Mouse (Mus musculus): ENCODE measurements around the gene Ust. TPM values are rescaled to one million over a fixed set of nuclear protein-coding genes. Genes with fewer than 3 reads are reported as not detected.

The Ust gene
- polyA plus RNA-seq, 1 experiment from 2014 or later = 0.54 TPM

DNA sequence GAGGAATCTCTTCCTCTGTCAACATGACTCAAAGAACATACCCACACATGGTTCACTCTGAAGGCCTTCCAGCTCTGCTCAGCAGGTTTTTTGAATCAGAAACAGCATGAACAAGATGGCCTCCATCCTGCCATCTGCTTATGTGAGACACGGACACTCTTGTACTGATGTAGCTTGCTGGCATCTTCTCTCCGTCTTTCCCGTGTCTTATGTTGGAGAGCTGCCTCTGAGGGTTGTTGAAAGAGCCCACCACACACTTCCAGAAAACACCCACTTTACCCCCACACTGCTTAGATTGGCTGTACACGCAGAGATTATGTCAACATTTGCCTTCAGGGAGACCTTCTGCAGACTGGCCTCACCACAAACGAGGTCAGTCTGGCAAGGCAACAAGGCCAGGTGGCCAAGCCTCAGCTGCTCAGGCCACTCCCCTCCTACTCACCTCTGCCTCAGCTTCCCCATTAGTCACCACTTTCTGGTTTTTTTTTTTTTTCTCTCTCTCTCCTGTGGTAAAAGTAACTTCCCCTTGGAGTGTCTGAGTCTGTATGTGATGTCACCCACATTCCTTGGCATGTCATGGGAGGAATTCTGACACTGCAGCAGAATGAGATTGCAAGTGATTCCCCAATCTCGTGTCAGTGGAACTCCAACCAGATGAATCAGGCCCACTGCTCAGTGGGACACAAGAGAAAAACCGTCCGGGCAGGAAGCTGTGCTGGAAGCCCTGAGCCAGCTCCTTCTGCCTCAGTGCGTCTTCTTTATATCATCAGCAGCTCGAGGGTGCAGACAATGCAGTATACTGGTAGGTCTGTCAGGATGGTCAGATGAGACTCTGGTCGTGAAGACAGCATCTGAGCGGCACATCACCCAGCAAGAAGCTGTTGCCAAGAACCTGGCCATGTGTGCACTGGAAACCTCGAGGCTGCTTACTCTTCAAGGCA is 19.4 kb downstream of the Ust start:
- Histone ChIP-seq H3K4me3 (replicated peaks) (no peak overlapping the region), H3K4me1 (replicated peaks) (no peaks in the 10 kb centered on the region), H3K9ac (no peak overlapping the region), H3K27me3 (no peaks in the 10 kb centered on the region), H3K9me3 (replicated peaks) (no peaks in the 10 kb centered on the region), H3K4me2 (no peak overlapping the region), H3K36me3 (replicated peaks) (no peaks in the 10 kb centered on the region), H3K27ac (replicated peaks) (no peak overlapping the region)
- WGBS (ENCODE audit: insufficient replicate concordance) = 52% methylated on average over 13 of the region's 13 CpGs
- no peak for ATAC-seq (ENCODE audit: insufficient read depth)

DNA sequence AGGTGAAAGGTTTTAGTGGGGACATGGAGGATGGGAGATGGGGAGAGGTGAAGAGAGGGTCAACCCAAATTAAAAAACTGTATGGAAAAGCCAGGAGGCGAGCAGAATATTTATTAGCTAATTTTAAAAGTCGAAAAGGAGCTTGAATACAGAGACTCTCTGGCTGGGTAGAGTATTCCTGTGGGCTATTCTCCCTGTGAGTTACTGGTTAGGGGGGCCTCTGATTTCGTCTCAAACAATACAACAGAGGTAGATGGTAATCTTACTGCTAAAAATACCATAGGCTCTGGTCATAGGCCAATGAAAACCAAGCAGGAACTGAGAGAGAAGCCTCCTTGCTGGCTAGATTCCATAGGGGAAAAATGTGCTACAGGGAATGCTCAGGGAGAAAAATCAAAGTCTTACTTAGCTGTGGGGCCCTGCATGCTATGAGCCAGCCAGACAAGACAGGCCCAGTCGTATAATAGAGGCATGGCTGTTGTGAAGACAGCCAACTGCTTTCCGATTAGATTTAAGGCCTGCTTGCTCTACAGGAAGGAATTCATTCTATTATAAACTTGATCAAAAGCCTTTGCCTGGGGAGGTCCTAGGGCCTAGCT is 23.0 kb downstream of the Ust start:
- H3K4me1 ChIP-seq (replicated peaks) = no peaks in the 10 kb centered on the region
- no peaks in the 10 kb centered on the region for H3K36me3 ChIP-seq (replicated peaks)
- no peak overlapping the region for H3K27ac ChIP-seq (replicated peaks)
- H3K9me3 ChIP-seq (replicated peaks) = no peaks in the 10 kb centered on the region
- no peak overlapping the region for H3K9ac ChIP-seq
- no peak for ATAC-seq (ENCODE audit: insufficient read depth)
- H3K4me3 ChIP-seq (replicated peaks) = no peak overlapping the region
- WGBS (ENCODE audit: insufficient replicate concordance) = 48% methylated on average over 5 of the region's 5 CpGs
- H3K27me3 ChIP-seq = no peaks in the 10 kb centered on the region
- H3K4me2 ChIP-seq = no peak overlapping the region

DNA sequence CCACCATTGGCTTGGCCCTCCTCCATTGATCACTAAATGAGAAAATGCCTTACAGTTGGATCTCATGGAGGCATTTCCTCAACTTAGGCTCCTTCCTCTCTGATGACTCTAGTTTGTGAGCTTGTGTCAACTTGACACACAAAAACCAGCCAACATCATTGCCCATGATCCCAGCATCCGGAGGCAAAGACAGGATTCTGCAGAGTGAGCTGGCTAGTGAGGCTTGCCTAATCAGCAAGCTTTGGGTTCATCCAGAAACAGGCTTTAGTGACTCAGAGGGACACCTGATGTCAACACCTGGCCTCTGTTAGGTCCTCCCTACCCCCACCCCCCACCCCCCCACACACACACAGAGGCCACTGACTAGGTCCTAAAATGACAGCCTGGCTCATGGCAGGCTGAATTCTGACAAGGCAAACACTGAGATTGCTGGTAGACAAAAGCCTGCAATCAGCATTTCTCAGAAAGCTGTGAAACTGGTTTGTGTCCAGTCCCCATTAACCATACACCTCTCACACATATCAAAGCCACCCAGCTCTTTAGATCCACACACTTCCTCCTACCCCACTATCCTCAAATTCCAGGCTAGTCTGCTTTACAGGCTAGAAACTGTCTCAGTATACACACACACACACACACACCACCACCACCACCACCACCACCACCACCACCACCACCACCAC is 26.6 kb downstream of the Ust start:
- Histone ChIP-seq H3K27me3 (no peaks in the 10 kb centered on the region), H3K9ac (no peak overlapping the region), H3K4me1 (replicated peaks) (no peaks in the 10 kb centered on the region), H3K4me3 (replicated peaks) (no peak overlapping the region), H3K9me3 (replicated peaks) (no peaks in the 10 kb centered on the region), H3K36me3 (replicated peaks) (no peaks in the 10 kb centered on the region), H3K4me2 (no peak overlapping the region), H3K27ac (replicated peaks) (no peak overlapping the region)
- no peak for ATAC-seq (ENCODE audit: insufficient read depth)
- 76% methylated on average over 1 of the region's 1 CpGs for WGBS (ENCODE audit: insufficient replicate concordance)

DNA sequence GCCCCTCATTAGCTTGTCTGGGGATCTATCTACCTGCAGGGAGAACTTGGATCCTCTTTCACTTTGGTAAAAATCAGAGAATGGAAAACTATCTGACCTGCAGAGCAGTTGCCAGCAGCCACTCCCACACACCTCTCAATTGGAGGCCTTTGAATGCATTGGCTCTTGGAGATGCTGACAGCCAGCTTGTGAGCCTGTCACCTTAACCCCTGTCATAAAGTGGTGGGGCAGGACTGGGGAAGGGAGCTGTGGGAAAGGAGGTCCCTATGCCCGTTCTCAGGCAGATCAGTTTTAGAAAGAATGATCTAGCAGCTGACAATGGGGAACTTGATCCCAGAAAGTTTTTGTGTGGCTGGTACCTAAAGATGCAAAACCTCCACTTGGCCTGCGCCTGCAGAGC is 31.2 kb downstream of the Ust start:
- no peak overlapping the region for H3K4me3 ChIP-seq (replicated peaks)
- no peak overlapping the region for H3K27ac ChIP-seq (replicated peaks)
- ATAC-seq (ENCODE audit: insufficient read depth) = no peak
- no peaks in the 10 kb centered on the region for H3K27me3 ChIP-seq
- H3K9ac ChIP-seq = no peak overlapping the region
- H3K4me2 ChIP-seq = no peak overlapping the region
- H3K9me3 ChIP-seq (replicated peaks) = no peaks in the 10 kb centered on the region
- H3K36me3 ChIP-seq (replicated peaks) = no peaks in the 10 kb centered on the region
- H3K4me1 ChIP-seq (replicated peaks) = no peaks in the 10 kb centered on the region
- 56% methylated on average over 2 of the region's 2 CpGs for WGBS (ENCODE audit: insufficient replicate concordance)

DNA sequence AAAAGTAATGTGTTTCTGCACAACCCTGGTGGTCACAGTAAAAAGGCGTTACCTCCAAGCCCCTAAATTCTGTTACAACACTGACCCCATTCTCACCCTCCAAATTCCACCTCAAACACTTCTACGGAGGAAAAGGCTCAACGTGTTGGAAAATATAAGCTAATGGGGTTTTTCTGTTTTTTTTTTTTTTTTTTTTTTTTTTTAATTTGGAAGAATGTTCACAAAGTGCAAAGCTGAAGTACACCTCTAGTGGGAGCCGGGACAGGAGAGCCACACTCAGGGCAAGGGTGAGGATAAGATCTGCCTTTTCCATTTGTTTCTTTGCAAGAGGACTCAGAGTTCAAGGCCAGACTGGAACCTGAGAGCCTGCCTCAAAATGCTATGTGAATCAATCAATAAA is 34.1 kb downstream of the Ust start:
- Histone ChIP-seq H3K4me1 (replicated peaks) (no peaks in the 10 kb centered on the region), H3K9me3 (replicated peaks) (no peaks in the 10 kb centered on the region), H3K4me2 (no peak overlapping the region), H3K27me3 (no peaks in the 10 kb centered on the region), H3K36me3 (replicated peaks) (no peaks in the 10 kb centered on the region), H3K4me3 (replicated peaks) (no peak overlapping the region), H3K9ac (no peak overlapping the region), H3K27ac (replicated peaks) (no peak overlapping the region)
- WGBS (ENCODE audit: insufficient replicate concordance) = 67% methylated on average over 4 of the region's 4 CpGs
- no peak for ATAC-seq (ENCODE audit: insufficient read depth)

DNA sequence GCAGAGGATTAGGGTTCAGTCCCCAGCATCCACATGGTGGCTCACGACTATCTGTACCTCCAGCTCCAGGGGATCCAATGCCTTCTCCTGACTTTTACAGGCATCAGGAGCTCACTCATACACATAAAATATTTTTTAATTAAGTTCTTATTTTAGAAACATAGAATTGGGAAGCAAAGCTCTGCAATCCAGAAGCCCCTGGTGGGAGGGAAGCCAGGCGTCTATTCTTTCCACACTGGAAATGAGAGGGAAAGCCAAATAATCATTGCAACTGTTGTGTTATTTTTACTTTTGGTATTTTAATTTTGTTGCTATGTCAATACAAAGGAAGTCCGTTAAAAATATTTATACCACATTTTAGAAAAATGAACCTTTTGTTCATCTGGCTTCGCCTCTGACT is 35.8 kb downstream of the Ust start:
- Histone ChIP-seq H3K9ac (no peak overlapping the region), H3K4me2 (no peak overlapping the region), H3K4me3 (replicated peaks) (no peak overlapping the region), H3K9me3 (replicated peaks) (no peaks in the 10 kb centered on the region), H3K4me1 (replicated peaks) (no peaks in the 10 kb centered on the region), H3K27me3 (no peaks in the 10 kb centered on the region), H3K36me3 (replicated peaks) (no peaks in the 10 kb centered on the region), H3K27ac (replicated peaks) (no peak overlapping the region)
- 75% methylated on average over 4 of the region's 4 CpGs for WGBS (ENCODE audit: insufficient replicate concordance)
- no peak for ATAC-seq (ENCODE audit: insufficient read depth)

DNA sequence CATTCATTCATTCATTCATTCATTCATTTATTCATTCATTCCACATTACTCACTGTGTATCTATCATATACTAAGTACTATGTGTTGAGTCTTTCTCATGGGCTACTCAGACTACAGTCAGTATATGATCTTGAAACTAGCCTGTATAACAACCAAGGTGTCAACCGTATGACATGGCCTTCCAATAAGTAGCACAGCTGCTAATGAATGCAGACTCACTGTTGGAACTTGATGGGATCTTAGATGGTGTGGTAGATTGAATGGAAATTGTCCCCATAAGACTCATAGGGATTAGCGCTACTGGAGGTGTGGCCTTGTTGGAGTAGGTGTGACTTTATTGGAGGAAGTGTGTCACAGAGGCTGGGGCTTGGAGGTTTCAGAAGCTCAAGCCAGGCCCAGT is 38.8 kb downstream of the Ust start:
- no peak overlapping the region for H3K27ac ChIP-seq (replicated peaks)
- H3K4me2 ChIP-seq = no peak overlapping the region
- H3K36me3 ChIP-seq (replicated peaks) = no peaks in the 10 kb centered on the region
- H3K4me1 ChIP-seq (replicated peaks) = no peaks in the 10 kb centered on the region
- no peak overlapping the region for H3K4me3 ChIP-seq (replicated peaks)
- H3K9me3 ChIP-seq (replicated peaks) = no peaks in the 10 kb centered on the region
- 71% methylated on average over 2 of the region's 2 CpGs for WGBS (ENCODE audit: insufficient replicate concordance)
- no peak for ATAC-seq (ENCODE audit: insufficient read depth)
- H3K27me3 ChIP-seq = no peaks in the 10 kb centered on the region
- no peak overlapping the region for H3K9ac ChIP-seq

DNA sequence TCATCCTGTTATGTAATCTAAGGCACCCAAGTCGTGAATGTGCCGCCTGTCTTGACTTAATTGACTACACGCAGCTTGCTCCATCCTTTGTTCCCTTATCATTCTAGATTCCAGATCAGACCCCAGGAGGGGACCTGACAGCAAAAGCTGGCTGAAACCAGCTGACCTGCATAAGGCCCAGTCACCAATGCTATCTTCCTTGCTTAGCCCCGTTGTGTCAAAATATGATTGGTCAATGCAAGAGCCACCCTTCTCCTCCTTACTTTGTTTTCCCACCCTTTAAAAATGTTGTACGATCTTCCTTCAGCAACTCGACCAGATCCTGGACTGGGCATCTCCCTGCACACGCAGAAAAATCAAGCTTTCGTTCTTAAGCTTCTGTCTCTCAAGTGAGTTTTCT is 40.7 kb downstream of the Ust start:
- Histone ChIP-seq H3K4me1 (replicated peaks) (no peaks in the 10 kb centered on the region), H3K36me3 (replicated peaks) (no peaks in the 10 kb centered on the region), H3K27me3 (no peaks in the 10 kb centered on the region), H3K9ac (no peak overlapping the region), H3K4me3 (replicated peaks) (no peak overlapping the region), H3K27ac (replicated peaks) (no peak overlapping the region), H3K4me2 (no peak overlapping the region), H3K9me3 (replicated peaks) (no peaks in the 10 kb centered on the region)
- WGBS (ENCODE audit: insufficient replicate concordance) = 64% methylated on average over 8 of the region's 8 CpGs
- ATAC-seq (ENCODE audit: insufficient read depth) = no peak

DNA sequence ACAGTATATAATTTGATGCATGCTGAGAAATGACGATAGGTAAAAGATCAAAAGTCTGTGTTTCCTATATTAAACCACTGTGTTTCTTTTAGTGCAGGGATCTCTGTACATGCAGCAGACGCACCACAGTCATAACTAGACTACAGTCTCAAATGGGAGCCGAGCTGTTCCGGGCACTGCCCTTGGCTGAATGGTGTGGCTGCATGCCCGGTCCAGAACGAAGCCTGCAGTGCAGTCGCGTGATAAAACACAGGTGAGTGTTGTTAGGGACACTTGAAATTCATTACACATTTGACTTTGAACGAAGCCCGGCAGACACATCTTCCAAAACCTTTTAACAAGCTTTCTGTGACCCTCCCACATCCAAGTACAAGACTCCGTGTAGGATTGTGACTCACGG is 46.6 kb downstream of the Ust start:
- no peak overlapping the region for H3K27ac ChIP-seq (replicated peaks)
- H3K4me3 ChIP-seq (replicated peaks) = no peak overlapping the region
- no peak for ATAC-seq (ENCODE audit: insufficient read depth)
- H3K9ac ChIP-seq = no peak overlapping the region
- no peak overlapping the region for H3K4me2 ChIP-seq
- 75% methylated on average over 12 of the region's 12 CpGs for WGBS (ENCODE audit: insufficient replicate concordance)
- no peaks in the 10 kb centered on the region for H3K36me3 ChIP-seq (replicated peaks)
- no peaks in the 10 kb centered on the region for H3K27me3 ChIP-seq
- no peaks in the 10 kb centered on the region for H3K4me1 ChIP-seq (replicated peaks)
- H3K9me3 ChIP-seq (replicated peaks) = no peaks in the 10 kb centered on the region

DNA sequence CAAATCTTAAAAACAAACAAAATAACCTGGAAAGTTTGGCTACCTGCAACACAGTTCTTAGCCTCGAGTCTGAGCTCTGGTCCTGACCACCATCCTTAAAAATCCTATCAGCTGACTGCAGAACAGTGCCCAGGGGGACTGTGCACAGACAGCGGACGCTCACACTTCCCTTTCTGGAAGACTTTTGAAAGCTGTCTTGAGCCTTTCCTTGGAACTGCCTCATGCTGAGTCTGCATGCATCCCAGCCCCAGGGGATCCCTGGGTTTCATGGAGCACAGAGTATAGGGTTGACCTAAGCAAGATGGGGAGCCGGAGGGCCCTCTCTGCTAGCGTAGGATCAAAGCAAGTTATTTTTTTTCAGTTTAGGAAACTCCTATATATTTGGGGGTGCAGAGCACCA is 47.6 kb downstream of the Ust start:
- H3K4me3 ChIP-seq (replicated peaks) = no peak overlapping the region
- no peaks in the 10 kb centered on the region for H3K27me3 ChIP-seq
- H3K36me3 ChIP-seq (replicated peaks) = no peaks in the 10 kb centered on the region
- H3K9me3 ChIP-seq (replicated peaks) = no peaks in the 10 kb centered on the region
- H3K27ac ChIP-seq (replicated peaks) = no peak overlapping the region
- no peak overlapping the region for H3K4me2 ChIP-seq
- H3K4me1 ChIP-seq (replicated peaks) = no peaks in the 10 kb centered on the region
- no peak overlapping the region for H3K9ac ChIP-seq
- 53% methylated on average over 5 of the region's 5 CpGs for WGBS (ENCODE audit: insufficient replicate concordance)
- no peak for ATAC-seq (ENCODE audit: insufficient read depth)

DNA sequence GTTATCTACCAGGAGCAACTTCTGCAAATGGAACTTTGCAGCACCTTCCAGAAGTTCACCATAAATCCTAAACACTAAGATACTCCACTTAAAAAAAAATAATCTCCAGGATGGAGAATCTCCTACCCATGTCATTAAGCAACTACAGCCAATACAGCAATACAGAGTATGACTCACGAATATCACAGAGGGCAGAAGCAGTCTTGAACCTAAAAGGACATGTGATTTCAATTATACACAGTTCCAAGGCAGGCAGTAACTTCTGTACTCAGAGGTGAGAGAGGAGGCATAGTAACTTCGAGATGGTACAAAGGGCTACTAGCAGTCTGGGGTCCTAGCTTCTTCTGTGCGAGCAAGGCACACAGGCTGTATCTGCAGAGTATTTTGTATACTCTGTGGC is 49.1 kb downstream of the Ust start:
- no peaks in the 10 kb centered on the region for H3K27me3 ChIP-seq
- H3K36me3 ChIP-seq (replicated peaks) = no peaks in the 10 kb centered on the region
- no peaks in the 10 kb centered on the region for H3K9me3 ChIP-seq (replicated peaks)
- no peak overlapping the region for H3K27ac ChIP-seq (replicated peaks)
- H3K4me1 ChIP-seq (replicated peaks) = no peaks in the 10 kb centered on the region
- no peak overlapping the region for H3K4me2 ChIP-seq
- H3K4me3 ChIP-seq (replicated peaks) = no peak overlapping the region
- no peak overlapping the region for H3K9ac ChIP-seq
- no peak for ATAC-seq (ENCODE audit: insufficient read depth)
- WGBS (ENCODE audit: insufficient replicate concordance) = 43% methylated on average over 3 of the region's 3 CpGs

Measured in liver, embryonic 15.5 days (tissue).